Mouse (Mus musculus) heart, postnatal 14 days (tissue): ENCODE data around the gene Nxph4. TPM values are rescaled to one million over a fixed set of nuclear protein-coding genes. Genes with fewer than 3 reads are reported as not detected.

ENCODE experiments used
- DNase-seq, 2 experiments: peaks; one replicate each; pipeline ENCODE4 v3.0.0; 2021 to 2022
- intact Hi-C: fragments of 180-260 bp; cut with DNase I; formaldehyde crosslinking; loops from one replicate; pipeline ENCODE4 v1.15.1; 2025
- long read RNA-seq, 2 experiments: library from polyadenylated mRNA; stranded (forward); transcript quantifications; one replicate each; pipeline ENCODE4 v2.0.0; 2021
- total RNA-seq, 2 experiments: library from RNA; stranded (reverse); gene quantifications; 2 replicates each; pipeline ENCODE4 v1.2.3; 2021

Gene Nxph4
- total RNA-seq = 1 to 10 TPM; 1.1 TPM
- long read RNA-seq, experiment 1 = 0 reads
- long read RNA-seq, experiment 2, partial matches to known transcripts = 0 of 1 reads
- long read RNA-seq, experiment 2, other reads (novel, unspliced or antisense) = 0 of 1 reads

DNA sequence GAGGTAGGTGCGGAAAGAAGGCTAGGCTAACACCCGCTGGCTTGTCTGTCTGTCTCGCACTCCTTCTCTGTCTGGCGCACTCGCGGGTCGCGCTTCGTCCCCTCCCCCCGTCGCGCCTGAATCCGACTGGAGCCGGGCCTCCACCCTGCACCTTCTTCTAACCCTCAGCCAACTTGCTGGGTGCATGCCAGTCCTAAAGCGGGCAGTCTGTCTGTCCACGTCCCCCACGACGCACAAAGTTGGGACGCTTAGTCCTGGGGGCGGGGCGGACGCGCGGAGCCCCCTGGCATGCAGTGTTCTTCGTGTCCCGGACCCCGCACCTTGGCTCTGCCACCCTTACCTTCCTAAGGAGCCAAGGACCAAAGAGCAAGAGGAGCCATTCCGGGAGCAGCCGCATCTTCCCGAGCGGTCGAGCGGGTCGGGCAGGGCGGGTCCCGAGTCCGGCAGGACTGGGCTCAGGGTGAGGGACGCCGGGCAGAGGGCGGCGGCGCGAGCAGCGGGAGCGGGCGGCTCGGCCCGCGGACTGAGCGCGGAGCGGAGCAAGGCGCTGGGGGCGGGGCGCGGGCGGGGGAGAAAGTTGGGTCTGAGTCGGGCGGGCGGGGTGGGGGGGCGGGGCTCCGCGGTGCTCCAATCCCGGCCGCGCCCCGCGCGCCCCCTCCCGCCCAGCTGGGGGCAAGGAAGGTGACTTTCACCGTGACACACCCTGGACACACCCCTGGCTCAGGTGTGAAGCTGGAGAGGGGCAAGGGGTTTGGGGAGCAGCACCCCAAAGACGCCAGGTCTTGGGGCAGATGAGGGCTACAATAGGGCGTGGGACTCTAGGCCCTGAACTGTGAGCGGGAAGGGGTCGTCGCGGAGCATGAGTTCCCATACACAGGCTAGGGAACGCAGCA is at the start of gene Nxph4:
Nxph4 (minus strand) TSS at position 524 of the 893 bp plus-strand sequence.
- DNase-seq = peak; percentile 39 to 47
- intact Hi-C loops = no loop called here

DNA sequence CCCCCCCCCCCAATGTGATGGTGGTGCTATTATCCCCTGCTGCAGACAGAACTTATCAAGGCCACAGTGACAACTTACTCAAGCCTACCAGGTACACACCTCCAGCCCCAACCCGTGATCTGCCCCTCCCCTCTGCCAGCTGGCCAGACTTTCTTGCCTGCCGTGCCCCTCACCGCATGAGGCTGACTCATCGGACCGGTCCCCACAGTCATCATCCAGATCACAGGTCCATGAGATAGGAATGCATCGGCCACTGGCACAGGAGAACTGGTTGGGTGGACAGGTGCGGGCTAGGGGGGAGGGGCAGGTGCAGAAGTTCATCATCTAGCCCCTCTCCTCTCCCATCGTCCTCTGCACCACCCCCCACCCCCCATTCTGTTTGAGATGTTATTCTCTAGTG is 49.3 kb upstream of the Nxph4 start:
- intact Hi-C loops = no loop called here

DNA sequence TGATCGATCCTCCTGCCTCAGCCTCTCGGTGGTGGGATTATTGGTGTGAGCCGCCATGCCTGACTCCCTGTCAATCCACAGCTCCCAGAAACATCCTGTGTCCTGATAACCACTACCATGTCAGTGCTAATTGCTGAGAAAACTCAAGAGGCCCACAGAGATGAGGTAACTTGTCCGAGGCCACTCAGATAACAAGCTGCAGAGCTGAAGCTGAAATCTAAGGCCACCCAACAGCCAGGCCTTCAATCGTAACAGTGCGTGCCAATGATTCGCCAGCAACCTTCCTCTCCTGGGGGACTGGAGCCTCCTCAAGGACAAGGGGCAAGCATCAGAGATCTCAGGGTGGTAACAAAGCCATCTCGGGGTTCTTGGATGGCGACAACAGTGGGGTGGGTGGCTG is 46.9 kb upstream of the Nxph4 start:
- intact Hi-C loops = no loop called here
- DNase-seq = no peak

More for the DNA sequence above, 49.3 kb upstream of the Nxph4 start:
- no peak for DNase-seq

DNA sequence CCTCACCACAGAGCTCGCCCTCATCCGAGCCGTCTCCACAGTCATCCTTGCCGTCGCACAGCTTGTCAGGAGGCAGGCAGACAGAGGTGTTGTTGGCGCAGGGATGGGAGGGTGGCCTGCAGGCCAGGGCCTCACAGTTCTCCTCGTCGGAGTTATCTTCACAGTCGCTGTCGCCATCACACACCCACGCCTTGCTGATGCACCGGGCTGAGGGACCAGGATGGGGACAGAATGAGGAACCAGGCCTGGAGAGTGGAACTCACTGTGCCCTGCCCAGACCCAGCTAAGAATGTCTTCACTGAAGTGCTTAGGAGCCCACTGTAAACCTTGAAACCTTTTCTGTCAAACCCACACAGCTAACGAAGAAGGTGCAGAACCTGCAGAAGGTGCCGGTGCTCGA is 43.6 kb upstream of the Nxph4 start:
- no peak for DNase-seq
- intact Hi-C loops = loop anchor here (2.0 to 10.0 kb wide), 2 partner anchors 41 to 357 kb away; no protein-coding TSS in a partner anchor

DNA sequence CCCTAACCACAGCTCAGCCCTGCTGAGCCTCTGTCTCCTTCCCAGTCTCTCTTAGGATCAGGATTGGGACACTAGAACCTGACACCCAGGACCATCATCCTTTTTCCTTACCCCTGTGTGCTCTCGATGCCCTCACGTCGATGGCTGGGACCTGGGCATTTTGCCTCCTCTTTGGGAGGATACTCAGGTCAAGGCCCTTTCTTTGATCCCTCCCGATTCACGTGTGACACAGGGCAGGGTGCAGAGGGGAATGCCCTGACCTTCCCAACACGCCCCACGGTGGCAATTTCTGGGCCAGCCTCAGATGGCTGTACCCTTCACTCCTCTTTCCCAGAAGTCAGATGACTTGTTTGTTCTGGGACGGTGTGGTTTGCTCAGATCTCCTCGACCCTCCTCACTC is 42.8 kb upstream of the Nxph4 start:
- DNase-seq = no peak

DNA sequence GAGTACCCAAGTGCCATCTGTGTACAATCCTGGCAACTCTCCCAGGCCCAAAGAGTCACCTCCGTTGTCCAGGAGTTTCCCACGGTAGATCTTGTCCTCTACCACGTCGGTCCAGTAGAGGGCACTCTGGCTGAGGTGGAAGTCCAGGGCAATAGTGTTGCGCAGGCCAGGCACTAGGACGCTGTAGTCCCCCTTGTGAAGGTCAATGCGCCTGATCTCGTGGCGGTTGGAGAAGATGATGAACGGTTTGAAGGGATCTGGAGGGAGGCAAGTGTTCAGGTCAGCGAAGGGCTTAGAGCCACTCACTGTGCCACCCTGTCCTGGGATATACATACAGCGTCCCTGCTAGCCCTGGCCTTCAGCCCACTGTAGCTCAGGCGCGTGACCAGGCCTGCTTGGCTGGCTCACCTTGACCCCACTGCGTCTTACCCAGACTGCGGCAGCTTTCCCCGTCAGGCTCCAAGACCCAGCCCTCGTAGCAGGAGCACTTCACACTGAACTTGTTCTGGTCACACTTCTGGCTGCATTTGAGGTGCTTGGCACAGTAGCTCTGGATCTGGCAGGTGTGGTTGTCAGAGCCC is 42.1 kb upstream of the Nxph4 start:
- intact Hi-C loops = loop anchor here (2.0 to 10.0 kb wide), 2 partner anchors 42 to 358 kb away; no protein-coding TSS in a partner anchor

More for the DNA sequence above, 42.8 kb upstream of the Nxph4 start:
- intact Hi-C loops = loop anchor here (2.0 to 10.0 kb wide), 2 partner anchors 42 to 358 kb away; no protein-coding TSS in a partner anchor

DNA sequence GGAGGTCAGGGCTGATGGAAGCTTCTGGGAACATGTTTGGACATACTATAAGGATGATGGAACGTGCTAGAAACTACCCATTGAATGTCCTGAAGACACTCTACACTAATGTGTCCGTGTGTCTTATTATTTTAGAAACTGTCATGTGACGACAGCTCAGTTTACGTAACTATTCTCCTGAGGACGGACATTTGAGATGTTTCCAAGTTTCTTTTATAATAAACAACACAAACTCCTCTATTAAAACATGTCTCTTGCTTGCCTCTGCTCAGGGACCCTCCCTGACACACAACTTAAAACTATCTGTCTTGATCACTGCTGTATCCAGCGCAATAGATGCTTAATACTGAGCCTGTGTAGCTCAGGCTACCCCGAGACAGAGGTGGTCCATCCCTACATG is 41.4 kb upstream of the Nxph4 start:
- DNase-seq = no peak
- intact Hi-C loops = loop anchor here (2.0 to 10.0 kb wide), 2 partner anchors 43 to 359 kb away; no protein-coding TSS in a partner anchor

More for the DNA sequence above, 42.1 kb upstream of the Nxph4 start:
- peak; percentile 75 to 83 for DNase-seq

DNA sequence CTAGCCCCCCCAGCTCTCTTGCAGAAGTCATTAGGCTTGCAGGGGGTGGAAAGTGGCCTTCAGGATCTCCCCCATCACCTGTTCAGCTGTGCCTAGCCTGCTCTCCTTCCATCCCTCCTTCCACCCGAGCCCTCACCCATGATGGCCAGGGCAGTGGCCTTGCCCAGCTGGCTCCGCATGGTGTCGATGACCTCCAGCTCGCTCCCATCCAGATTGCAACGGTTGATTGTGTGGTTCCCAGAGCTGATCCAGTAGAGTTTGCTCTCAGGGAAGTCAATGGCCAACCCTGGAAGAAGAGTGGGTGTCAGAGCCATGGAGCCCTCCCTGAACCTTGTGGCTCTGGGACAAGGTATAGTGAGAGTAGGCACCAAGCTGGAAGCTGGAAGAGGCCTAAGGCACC is 37.9 kb upstream of the Nxph4 start:
- DNase-seq = no peak
- intact Hi-C loops = loop anchor here (5.0 to 10.0 kb wide), 2 partner anchors 105 to 363 kb away; no protein-coding TSS in a partner anchor

DNA sequence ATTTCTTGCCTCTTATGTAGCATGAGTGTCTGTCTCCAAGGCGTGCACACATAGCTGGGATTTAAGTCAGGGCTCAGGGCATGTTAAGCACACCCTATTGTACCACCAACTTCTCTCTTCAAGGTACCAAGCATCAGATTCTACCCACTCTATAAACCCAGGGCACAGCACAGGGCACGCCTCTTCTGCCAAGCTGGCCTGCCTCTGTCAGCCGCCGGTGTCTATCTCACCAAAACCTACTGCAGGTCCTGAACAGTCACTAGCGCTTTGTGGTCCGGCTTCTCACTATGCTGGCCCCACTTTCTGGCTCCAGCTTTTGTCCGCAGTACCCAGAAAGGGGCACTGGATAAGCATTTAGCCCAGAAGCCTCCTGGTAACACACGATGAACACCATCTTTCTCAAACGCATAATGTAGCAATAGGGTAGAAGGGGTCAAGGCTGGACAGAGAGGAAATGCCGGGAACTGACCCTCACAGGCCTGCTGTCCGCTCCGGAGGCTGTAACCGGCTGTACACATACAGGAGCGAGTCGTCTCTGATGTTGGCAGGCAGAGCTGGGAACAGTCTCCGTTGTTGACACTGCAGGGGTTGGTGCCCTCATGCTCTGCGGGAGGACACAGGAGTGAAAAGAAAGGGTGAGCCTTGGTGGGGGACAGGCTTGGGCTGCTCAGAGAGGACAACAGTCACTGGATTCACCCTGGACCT is 36.7 kb upstream of the Nxph4 start:
- DNase-seq = no peak
- intact Hi-C loops = loop anchor here (5.0 to 10.0 kb wide), 2 partner anchors 106 to 364 kb away; no protein-coding TSS in a partner anchor

DNA sequence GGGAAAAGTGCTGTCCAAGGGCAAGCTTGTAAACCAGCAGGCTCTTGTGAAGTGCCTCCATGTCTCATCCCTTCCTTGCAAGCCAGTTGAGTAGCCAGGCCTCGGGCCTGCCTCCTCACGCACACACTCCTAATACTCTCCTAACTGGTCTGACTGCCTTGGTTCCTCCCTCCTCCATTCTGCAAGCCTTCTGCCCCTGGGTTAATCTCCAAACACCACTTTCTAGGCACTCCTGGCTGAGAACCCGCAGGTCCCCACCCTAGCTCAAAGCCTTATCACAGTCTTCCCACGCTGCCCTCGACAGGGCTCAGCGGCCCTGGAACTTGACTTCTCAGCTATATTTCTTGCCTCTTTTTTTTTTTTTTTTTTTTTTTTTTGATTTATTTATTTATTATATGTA is 36.0 kb upstream of the Nxph4 start:
- intact Hi-C loops = loop anchor here (5.0 to 10.0 kb wide), 2 partner anchors 107 to 364 kb away; no protein-coding TSS in a partner anchor
- DNase-seq = no peak

DNA sequence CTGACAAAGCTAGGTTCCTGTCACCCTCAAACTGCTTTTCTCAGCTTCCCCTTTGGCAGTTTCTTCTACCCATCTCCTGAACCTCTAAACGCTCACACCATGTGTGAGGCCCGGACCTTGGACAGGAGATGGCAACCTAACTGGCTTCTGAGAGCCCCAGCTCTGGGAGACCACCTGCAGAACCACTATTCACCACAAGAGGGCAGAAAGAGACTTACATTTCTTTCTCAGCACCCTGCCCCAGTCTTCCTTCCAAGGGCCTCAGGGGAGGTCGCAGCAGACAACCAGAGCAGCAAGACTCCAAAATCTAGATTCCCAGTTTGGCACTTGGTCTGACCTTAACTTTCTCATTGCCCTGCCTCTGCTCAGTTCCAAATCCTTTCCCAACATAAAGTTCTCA is 35.1 kb upstream of the Nxph4 start:
- DNase-seq = peak; percentile 71 to 89
- intact Hi-C loops = loop anchor here (2.0 to 5.0 kb wide), 3 partner anchors 53 to 168 kb away; partner anchors contain the start of gene Zbtb39

DNA sequence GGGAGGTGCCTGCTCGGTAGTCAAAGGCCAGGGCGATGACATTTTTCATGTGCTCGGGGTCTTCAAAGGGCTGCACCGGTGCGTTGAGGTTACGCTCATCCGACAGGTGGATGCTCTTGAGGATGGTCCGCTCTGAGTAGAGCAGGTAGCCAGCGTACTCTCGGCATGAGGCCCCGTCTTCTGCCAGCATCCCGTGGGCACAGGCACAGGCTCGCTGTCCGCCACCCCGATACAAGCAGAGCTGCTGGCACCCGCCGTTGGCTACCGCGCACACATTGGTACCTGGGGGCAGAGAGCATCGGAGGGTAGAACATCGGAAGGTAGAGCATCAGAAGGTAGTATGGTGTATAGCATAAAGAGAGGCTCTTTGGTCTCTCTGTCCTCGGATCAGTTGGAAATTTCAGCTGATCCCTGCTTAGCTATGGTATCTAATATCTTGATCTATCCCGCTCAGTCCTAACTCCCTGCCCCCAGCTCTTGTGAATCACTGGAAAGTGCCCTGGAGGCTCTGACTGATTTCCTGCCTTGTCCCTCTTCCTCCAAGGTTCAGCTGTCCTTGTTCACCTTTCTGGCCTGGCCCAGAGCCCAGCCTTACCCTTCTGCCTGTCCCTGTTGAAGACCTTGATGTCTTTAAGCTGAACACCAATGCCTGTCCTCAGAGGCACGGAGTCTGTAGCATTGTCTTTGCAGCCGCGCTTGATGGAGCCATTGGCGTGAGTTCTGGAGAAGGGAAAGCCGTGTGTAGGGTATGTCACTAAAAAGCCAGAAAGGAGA is 32.4 kb upstream of the Nxph4 start:
- intact Hi-C loops = loop anchor here (5.0 kb wide), 1 partner anchor 171 kb away; the partner anchor contains the start of gene Zbtb39
- no peak for DNase-seq

DNA sequence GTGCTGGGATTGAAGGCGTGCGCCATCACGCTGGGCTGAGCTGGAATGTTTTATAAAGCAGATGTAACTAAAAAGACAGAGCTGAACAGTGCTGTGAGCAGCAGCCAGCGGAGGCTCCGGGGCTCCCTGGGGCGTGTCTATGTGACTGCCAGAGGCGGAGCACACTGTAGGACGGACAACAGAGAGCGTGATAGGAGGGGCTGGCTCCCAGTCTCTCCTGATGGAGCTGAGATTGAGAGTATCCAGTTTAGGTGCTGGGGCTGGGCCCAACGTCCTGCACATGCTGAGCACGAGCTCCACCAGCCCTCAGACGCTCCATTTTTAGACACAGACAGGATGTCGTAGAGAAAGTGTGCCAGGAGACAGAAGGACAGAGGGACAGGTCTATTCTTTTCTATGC is 29.9 kb upstream of the Nxph4 start:
- DNase-seq = peak; percentile 40 to 46
- intact Hi-C loops = no loop called here

DNA sequence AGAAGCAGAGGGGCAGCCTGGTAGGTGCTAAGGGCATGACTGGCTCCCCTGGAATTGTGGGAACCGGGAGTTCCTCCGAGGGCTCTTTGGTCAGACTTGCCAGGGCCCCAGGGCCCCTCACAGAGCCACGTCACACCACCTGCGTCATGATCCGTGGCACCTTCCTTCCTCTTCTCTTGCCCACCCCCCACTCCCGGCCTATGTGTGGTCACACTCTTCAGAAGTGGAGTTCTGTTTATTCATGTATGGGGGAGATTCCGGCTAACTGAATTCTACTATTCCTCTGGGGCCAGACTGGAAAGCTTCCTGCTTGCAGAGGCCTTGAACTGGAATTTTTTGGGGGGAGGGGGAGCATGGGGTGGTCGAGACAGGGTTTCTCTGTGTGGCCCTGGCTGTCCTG is 29.5 kb upstream of the Nxph4 start:
- intact Hi-C loops = no loop called here

DNA sequence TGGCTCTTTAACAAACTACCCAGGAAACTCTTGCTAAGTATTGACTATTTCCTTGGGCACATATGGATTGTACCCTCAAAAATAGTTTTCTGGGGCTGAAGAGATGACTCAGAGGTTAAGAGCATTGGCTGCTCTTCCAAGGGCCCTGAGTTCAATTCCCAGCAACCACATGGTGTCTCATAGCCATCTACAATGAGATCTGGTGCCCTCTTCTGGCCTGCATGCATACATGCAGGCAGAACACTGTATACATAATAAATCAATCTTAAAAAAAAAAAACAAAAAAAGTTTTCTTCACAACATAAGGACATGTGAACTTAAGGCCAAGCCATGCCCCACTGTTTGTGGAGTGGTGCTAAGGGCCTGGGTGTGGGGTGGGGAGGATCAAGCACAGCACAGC is 26.8 kb upstream of the Nxph4 start:
- intact Hi-C loops = no loop called here
- no peak for DNase-seq

More for the DNA sequence above, 29.5 kb upstream of the Nxph4 start:
- no peak for DNase-seq

DNA sequence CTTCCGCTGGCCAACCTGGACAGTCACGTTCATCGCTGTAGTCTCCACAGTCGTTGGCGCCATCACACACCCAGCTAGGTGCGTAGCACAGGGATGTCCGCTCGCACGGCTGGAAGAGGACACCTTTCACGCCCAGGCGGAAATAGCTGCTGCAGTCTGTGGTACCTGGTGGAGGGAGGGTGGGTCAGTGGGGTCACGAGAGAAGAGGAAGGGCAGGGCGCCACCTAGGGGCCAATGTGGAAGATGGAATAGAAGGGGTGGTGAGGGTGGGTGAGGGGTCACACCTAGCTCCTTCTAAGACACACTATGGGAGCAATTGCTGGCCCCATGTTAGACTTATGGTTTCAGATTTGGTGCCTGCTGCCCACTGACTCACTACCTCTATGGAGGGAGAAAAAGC is 23.0 kb upstream of the Nxph4 start:
- intact Hi-C loops = no loop called here
- DNase-seq = no peak

DNA sequence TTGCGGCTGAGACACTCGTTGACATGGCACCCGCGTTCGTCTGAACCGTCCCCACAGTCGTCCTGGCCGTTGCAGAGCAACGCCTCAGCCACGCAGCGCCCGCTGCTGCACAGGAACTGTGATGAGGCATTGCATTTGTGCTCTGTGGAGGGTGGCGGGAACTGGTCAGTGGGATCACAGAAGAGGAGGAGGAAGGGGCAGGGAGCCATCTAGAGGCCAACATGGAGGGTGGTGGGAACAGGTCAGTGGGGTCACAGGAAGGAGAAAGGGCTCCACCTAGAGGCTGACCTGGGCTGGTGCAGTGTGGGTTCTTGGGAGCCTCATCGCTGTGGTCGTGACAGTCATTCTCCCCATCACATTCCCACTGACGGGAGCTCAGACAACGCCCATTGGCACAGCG is 21.3 kb upstream of the Nxph4 start:
- intact Hi-C loops = no loop called here
- DNase-seq = peak in 1 of 2 experiments; percentile 30

DNA sequence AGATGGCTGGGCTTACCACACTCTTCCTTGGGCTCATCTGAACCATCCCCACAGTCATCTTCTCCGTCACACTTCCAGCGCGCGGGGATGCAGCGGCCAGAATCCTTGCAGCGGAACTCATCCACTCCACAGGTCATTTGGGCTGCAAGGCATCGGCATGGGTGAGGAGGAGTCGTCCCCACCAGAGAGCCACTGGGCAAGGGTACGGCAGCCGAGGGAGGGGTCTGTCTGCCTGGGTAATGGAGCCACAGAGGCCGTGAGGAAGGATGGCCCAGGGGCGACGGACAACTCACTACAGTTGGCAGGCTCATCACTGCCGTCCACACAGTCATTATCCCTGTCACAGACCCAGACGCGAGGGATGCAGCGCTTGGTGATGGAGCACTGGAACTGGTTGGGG is 15.5 kb upstream of the Nxph4 start:
- DNase-seq = no peak
- intact Hi-C loops = no loop called here

DNA sequence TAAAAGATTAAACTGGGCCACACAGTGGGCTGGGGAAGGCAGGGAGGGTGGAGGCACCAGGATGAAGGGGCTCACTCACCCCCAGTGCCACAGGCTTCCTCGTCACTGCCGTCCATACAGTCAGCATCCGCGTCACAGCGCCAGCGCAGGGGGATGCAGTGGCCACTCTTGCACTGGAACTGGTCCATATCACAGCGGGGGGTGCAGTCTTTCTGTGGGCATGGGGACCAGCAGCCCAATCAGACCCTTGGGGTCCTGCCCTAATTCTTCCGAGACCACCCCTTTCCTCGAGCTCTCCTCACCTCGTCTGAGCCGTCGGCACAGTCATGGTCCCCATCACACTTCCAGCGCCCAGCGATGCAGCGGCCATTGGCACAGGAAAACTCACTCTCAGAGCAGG is 13.9 kb upstream of the Nxph4 start:
- DNase-seq = no peak
- intact Hi-C loops = no loop called here

DNA sequence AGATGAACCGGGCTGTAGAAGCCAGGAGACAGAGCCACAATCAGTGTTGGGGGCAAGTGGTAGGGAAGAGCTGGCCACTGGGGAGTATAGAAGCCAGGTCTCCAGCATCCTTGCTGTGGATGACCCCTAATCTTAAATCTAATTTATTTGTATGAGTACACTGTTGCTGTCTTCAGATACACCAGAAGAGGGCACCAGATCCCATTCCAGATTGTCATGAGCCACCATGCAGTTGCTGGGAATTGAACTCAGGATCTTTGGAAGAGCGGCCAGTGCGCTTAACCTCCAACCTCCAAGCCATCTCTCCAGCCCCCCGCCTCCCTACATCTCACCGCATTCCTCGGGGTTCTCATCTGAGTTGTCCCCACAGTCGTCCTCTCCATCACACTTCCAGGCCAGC is 12.1 kb upstream of the Nxph4 start:
- DNase-seq = no peak
- intact Hi-C loops = no loop called here
